Mouse (Mus musculus) olfactory bulb, adult 2 months (tissue): Measurements from ENCODE around the gene 3110018I06Rik.

ENCODE experiments used
- CTCF ChIP-seq: fragments of 200-500 bp; IDR thresholded peaks from 2 replicates; pipeline ENCODE4 v1.5.1; 2012; ENCODE audit warnings: low read depth, mild to moderate bottlenecking, low read length, moderate library complexity; ENCODE audit not compliant: insufficient read depth
- POLR2A ChIP-seq: fragments of 200-500 bp; IDR thresholded peaks from 2 replicates; pipeline ENCODE4 v1.6.1; 2012; ENCODE audit warnings: mild to moderate bottlenecking, low read depth, low read length, moderate library complexity; ENCODE audit not compliant: insufficient read depth

DNA sequence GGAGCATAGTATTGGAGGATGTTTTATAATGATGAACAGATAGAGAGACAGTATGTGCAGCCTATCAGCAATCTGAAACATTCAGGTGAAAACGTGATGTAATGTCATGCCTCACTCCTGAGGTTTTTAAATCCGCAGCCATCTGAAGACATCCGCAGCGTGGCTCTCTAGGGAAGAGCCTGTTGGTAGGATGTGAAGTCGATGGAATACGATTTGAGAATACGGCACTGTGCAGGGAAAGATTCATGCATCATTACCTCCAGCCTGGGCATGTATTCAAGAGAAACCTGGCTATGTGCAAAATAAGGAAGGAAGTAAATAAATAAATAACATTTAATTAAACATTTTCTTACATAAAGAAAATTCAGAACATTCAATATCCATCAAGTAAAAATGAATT is 44.4 kb downstream of the 3110018I06Rik start:
- no peak for TF ChIP-seq CTCF
- TF ChIP-seq POLR2A, result no peak
